Mouse (Mus musculus) liver, embryonic 13.5 days (tissue): ENCODE results near the gene Ahdc1. TPM values are rescaled to one million over a fixed set of nuclear protein-coding genes. Genes with fewer than 3 reads are reported as not detected.

Source experiments
- ATAC-seq: fragments of 200-750 bp; cut with Nextera tagmentation; 2 replicates; pipeline ENCODE4 v1.8.0; 2017; ENCODE audit warnings: low read depth, mild to moderate bottlenecking, moderate number of reproducible peaks, moderate library complexity
- DNase-seq: peaks from one replicate; pipeline ENCODE4 v3.0.0; 2022
- H3K27ac ChIP-seq: fragments of 300-500 bp; sonication (generic); 2 replicates; pipeline ENCODE4 v1.5.1; 2015; ENCODE audit warnings: moderate library complexity, mild to moderate bottlenecking, inconsistent platforms
- H3K27me3 ChIP-seq: fragments of 300-500 bp; sonication (generic); 2 replicates; pipeline ENCODE4 v1.6.1; 2015; ENCODE audit warnings: mild to moderate bottlenecking, inconsistent platforms
- H3K36me3 ChIP-seq: fragments of 300-500 bp; sonication (generic); 2 replicates; pipeline ENCODE4 v1.6.1; 2015; ENCODE audit warnings: mild to moderate bottlenecking, inconsistent platforms
- H3K4me1 ChIP-seq: fragments of 300-500 bp; sonication (generic); replicated peaks from 2 replicates; pipeline ENCODE4 v1.6.1; 2015; ENCODE audit warnings: inconsistent platforms
- H3K4me2 ChIP-seq: fragments of 300-500 bp; sonication (generic); 2 replicates; pipeline ENCODE4 v1.6.1; 2015; ENCODE audit warnings: inconsistent platforms, mild to moderate bottlenecking, moderate library complexity
- H3K4me3 ChIP-seq: fragments of 300-500 bp; sonication (generic); replicated peaks from 2 replicates; pipeline ENCODE4 v1.5.1; 2015; ENCODE audit warnings: mild to moderate bottlenecking, inconsistent platforms
- H3K9ac ChIP-seq: fragments of 300-500 bp; sonication (generic); 2 replicates; pipeline ENCODE4 v1.6.1; 2015; ENCODE audit warnings: mild to moderate bottlenecking, inconsistent platforms
- H3K9me3 ChIP-seq: fragments of 300-500 bp; sonication (generic); replicated peaks from 2 replicates; pipeline ENCODE4 v1.6.1; 2016; ENCODE audit warnings: inconsistent platforms
- WGBS: fragments of 180-500 bp; shearing (Covaris S2); methylation state at CpG from one replicate; pipeline ENCODE4 v1.1.7; 2015; ENCODE audit not compliant: insufficient replicate concordance; 5-methylcytosine and 5-hydroxymethylcytosine counted together
- polyA plus RNA-seq: library from polyadenylated mRNA; unstranded; fragments of >200 nt; fragmentation: Nextera tagmentation; extraction: Ambion mirVana; gene quantifications from 2 replicates; pipeline ENCODE4 v1.2.1, GENCODE M21; 2015

The Ahdc1 gene
- polyA plus RNA-seq, 1 experiment from 2014 or later = 1.3 TPM

DNA sequence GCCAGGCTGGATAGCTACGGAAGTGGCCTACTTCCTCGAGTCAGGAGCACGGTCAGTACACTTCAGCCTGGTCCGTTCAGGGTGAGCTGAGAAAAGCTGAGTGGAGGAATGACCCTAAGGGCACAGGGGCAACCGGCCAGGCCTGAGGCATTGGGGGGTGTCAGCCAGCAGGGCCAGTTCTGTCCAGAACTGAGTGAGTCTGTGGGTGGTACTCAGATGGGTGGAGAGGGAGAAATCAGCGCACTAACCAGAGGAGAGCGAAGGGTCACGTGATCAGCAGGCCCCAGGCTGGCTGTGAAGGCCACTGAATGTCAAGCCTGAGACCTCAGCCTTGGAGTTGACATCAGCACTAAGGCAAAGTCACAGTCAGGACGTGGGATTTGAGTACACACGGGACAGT, 23.4 kb downstream of the Ahdc1 start:
- H3K4me1 ChIP-seq = peaks cover 37% of the 10 kb centered on the region

DNA sequence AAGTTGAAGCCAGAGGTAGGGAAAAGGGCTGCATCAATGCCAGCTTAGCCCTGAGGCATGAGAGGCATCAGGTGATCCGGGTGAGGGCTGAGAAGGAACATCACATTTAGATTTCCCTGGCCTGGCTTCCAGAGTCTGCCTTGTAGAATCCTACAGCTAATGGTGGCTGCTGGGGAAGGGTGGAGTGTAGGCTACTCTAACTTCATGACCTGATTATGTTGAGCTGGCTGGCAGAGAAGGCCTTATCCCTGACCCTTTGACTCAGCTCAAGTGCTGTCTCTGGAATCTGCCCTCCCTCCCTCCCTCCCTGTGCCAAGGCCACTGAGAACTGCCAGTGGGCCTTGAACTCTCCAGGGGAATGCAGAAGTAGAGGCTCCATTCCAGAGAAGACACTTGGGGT, 24.4 kb downstream of the Ahdc1 start:
- peaks cover 40% of the 10 kb centered on the region for H3K4me1 ChIP-seq
- H3K27me3 ChIP-seq = peaks cover 54% of the 10 kb centered on the region
- no peak overlapping the region for H3K9ac ChIP-seq
- H3K4me3 ChIP-seq = no peak overlapping the region
- no peak overlapping the region for H3K27ac ChIP-seq
- 87% methylated on average over 1 of the region's 1 CpGs for WGBS
- DNase-seq (no peak), ATAC-seq (no peak)
- no peaks in the 10 kb centered on the region for H3K9me3 ChIP-seq
- H3K4me2 ChIP-seq = no peak overlapping the region
- H3K36me3 ChIP-seq = no peaks in the 10 kb centered on the region

More for the DNA sequence above, 23.4 kb downstream of the Ahdc1 start:
- WGBS = 77% methylated on average over 10 of the region's 10 CpGs
- no peak for DNase-seq
- no peaks in the 10 kb centered on the region for H3K9me3 ChIP-seq
- no peak for ATAC-seq
- H3K4me3 ChIP-seq = no peak overlapping the region
- H3K4me2 ChIP-seq = no peak overlapping the region
- no peaks in the 10 kb centered on the region for H3K36me3 ChIP-seq
- no peak overlapping the region for H3K9ac ChIP-seq
- no peak overlapping the region for H3K27ac ChIP-seq
- peaks cover 44% of the 10 kb centered on the region for H3K27me3 ChIP-seq

GRCm38 (mm10) chr4:133035946-133036345, 24.9 kb downstream of the Ahdc1 start:
- Histone ChIP-seq H3K4me2 (no peak overlapping the region), H3K9me3 (no peaks in the 10 kb centered on the region), H3K27ac (no peak overlapping the region), H3K4me3 (no peak overlapping the region), H3K9ac (no peak overlapping the region), H3K27me3 (peaks cover 59% of the 10 kb centered on the region), H3K36me3 (no peaks in the 10 kb centered on the region), H3K4me1 (peaks cover 45% of the 10 kb centered on the region)
- ATAC-seq = no peak
- 70% methylated on average over 3 of the region's 3 CpGs for WGBS
- no peak for DNase-seq

GRCm38 (mm10) chr4:133037293-133037692, 26.2 kb downstream of the Ahdc1 start:
- 52% methylated on average over 9 of the region's 9 CpGs for WGBS
- ATAC-seq (no peak), DNase-seq (no peak)
- H3K4me3 ChIP-seq = no peak overlapping the region
- H3K27ac ChIP-seq = no peak overlapping the region
- H3K27me3 ChIP-seq = peaks cover 72% of the 10 kb centered on the region
- H3K4me2 ChIP-seq = no peak overlapping the region
- H3K9ac ChIP-seq = no peak overlapping the region
- no peaks in the 10 kb centered on the region for H3K9me3 ChIP-seq
- peaks cover 58% of the 10 kb centered on the region for H3K4me1 ChIP-seq
- no peaks in the 10 kb centered on the region for H3K36me3 ChIP-seq

DNA sequence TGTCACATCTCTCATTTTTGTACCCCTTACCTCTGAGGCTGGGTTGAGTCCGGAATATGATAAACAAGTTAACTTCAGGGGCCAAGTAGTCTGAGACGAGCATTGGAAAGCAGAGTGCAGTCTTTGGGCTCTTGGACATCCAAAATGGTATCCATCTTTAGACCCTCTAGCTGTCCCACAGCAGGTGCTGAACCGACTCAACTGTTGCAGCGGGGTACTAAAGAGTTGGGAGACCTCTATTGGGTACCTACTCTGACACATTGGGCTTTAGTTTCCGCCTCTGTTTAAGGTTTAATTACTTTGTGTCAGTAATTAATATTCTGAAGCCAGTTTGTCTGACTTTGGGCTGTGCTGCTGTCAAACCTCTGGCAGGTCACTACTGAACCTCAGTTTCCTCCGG, 26.7 kb downstream of the Ahdc1 start:
- 44% methylated on average over 6 of the region's 6 CpGs for WGBS
- DNase-seq (no peak), ATAC-seq (no peak)
- peaks cover 61% of the 10 kb centered on the region for H3K4me1 ChIP-seq
- H3K27me3 ChIP-seq = peaks cover 75% of the 10 kb centered on the region
- no peak overlapping the region for H3K9ac ChIP-seq
- H3K36me3 ChIP-seq = no peaks in the 10 kb centered on the region
- H3K4me2 ChIP-seq = peak overlapping the region; percentile 86
- H3K4me3 ChIP-seq = peak overlapping the region; percentile 62; the same call in 1 of the 2 replicates
- no peak overlapping the region for H3K27ac ChIP-seq
- no peaks in the 10 kb centered on the region for H3K9me3 ChIP-seq

- Histone ChIP-seq H3K27me3 (peaks cover 79% of the 10 kb centered on the region), H3K9ac (peak overlapping the region; percentile 70), H3K36me3 (no peaks in the 10 kb centered on the region), H3K9me3 (no peaks in the 10 kb centered on the region), H3K27ac (peak overlapping the region; percentile 13; the same call in 1 of the 2 replicates), H3K4me3 (peak overlapping the region; percentile 62), H3K4me1 (peaks cover 70% of the 10 kb centered on the region), H3K4me2 (peak overlapping the region; percentile 86)
- 0 out of 2 replicates have a peak, but pooled peaks have one; percentile 25 for ATAC-seq
- DNase-seq = no peak
- under 1% methylated on average over 70 of the region's 76 CpGs for WGBS
Measured at GRCm38 (mm10) chr4:133038521-133039115, 27.6 kb downstream of the Ahdc1 start.

GRCm38 (mm10) chr4:133039116-133039819, 28.2 kb downstream of the Ahdc1 start:
- Histone ChIP-seq H3K4me2 (peak overlapping the region; percentile 86), H3K27me3 (peaks cover 79% of the 10 kb centered on the region), H3K9me3 (no peaks in the 10 kb centered on the region), H3K27ac (peak overlapping the region; percentile 53), H3K4me1 (peaks cover 76% of the 10 kb centered on the region), H3K4me3 (peak overlapping the region; percentile 62), H3K36me3 (no peaks in the 10 kb centered on the region), H3K9ac (peak overlapping the region; percentile 70)
- ATAC-seq = no peak
- no peak for DNase-seq
- WGBS = 2% methylated on average over 60 of the region's 77 CpGs

- 25% methylated on average over 18 of the region's 18 CpGs for WGBS
- DNase-seq (no peak), ATAC-seq (no peak)
- Histone ChIP-seq H3K27me3 (peaks cover 79% of the 10 kb centered on the region), H3K4me3 (peak overlapping the region; percentile 62), H3K27ac (no peak overlapping the region), H3K9me3 (no peaks in the 10 kb centered on the region), H3K9ac (no peak overlapping the region), H3K4me1 (peaks cover 77% of the 10 kb centered on the region), H3K36me3 (no peaks in the 10 kb centered on the region), H3K4me2 (peak overlapping the region; percentile 86)
Measured at GRCm38 (mm10) chr4:133039832-133040231, 28.8 kb downstream of the Ahdc1 start.

GRCm38 (mm10) chr4:133040241-133040904, 29.3 kb downstream of the Ahdc1 start:
- peak overlapping the region; percentile 62; the same call in 1 of the 2 replicates for H3K4me3 ChIP-seq
- H3K4me1 ChIP-seq = peaks cover 83% of the 10 kb centered on the region
- ATAC-seq = no peak
- H3K9me3 ChIP-seq = no peaks in the 10 kb centered on the region
- WGBS = 64% methylated on average over 14 of the region's 14 CpGs
- DNase-seq = no peak
- no peak overlapping the region for H3K9ac ChIP-seq
- no peak overlapping the region for H3K27ac ChIP-seq
- H3K4me2 ChIP-seq = no peak overlapping the region
- peaks cover 77% of the 10 kb centered on the region for H3K27me3 ChIP-seq
- H3K36me3 ChIP-seq = no peaks in the 10 kb centered on the region

GRCm38 (mm10) chr4:133042244-133042643, 31.2 kb downstream of the Ahdc1 start:
- Histone ChIP-seq H3K9me3 (no peaks in the 10 kb centered on the region), H3K4me1 (peaks cover 99% of the 10 kb centered on the region), H3K27ac (peak overlapping the region; percentile 65), H3K4me3 (no peak overlapping the region), H3K27me3 (peaks cover 58% of the 10 kb centered on the region), H3K36me3 (no peaks in the 10 kb centered on the region), H3K9ac (no peak overlapping the region), H3K4me2 (peak overlapping the region; percentile 43; the same call in 1 of the 2 replicates)
- DNase-seq = no peak
- WGBS = 34% methylated on average over 4 of the region's 4 CpGs
- ATAC-seq = no peak
